Mouse (Mus musculus) heart, embryonic 16.5 days (tissue): Measurements from ENCODE around the gene Tmtc2. TPM values are rescaled to one million over a fixed set of nuclear protein-coding genes. Genes with fewer than 3 reads are reported as not detected.

Experiments used
- ATAC-seq: fragments of 200-750 bp; cut with Nextera tagmentation; replicated peaks from 2 replicates; pipeline ENCODE4 v1.8.0; 2017; ENCODE audit warnings: moderate number of reproducible peaks; ENCODE audit not compliant: insufficient read depth, low FRiP score; ENCODE audit errors: extremely low read depth
- H3K27ac ChIP-seq: fragments of 300-500 bp; sonication (generic); 2 replicates; pipeline ENCODE4 v1.5.1; 2014; ENCODE audit warnings: mild to moderate bottlenecking, low read length, control low read depth, moderate library complexity
- H3K27me3 ChIP-seq: fragments of 300-500 bp; sonication (generic); 2 replicates; pipeline ENCODE4 v1.6.1; 2014; ENCODE audit warnings: low read length, mixed read lengths; ENCODE audit not compliant: control insufficient read depth, insufficient read depth
- H3K36me3 ChIP-seq: fragments of 300-500 bp; sonication (generic); 2 replicates; pipeline ENCODE4 v1.6.1; 2014; ENCODE audit not compliant: control insufficient read depth, insufficient read depth
- H3K4me1 ChIP-seq: fragments of 300-500 bp; sonication (generic); 2 replicates; pipeline ENCODE4 v1.6.1; 2014; ENCODE audit warnings: low read length, mixed read lengths; ENCODE audit not compliant: control insufficient read depth, insufficient read depth
- H3K4me2 ChIP-seq: fragments of 300-500 bp; sonication (generic); 2 replicates; pipeline ENCODE4 v1.6.1; 2014; ENCODE audit warnings: low read depth, mild to moderate bottlenecking, control low read depth, low read length
- H3K4me3 ChIP-seq: fragments of 300-500 bp; sonication (generic); 2 replicates; pipeline ENCODE4 v1.5.1; 2014; ENCODE audit warnings: mild to moderate bottlenecking, control low read depth, low read length
- H3K9ac ChIP-seq: fragments of 300-500 bp; sonication (generic); 2 replicates; pipeline ENCODE4 v1.6.1; 2014; ENCODE audit warnings: low read length, control low read depth
- H3K9me3 ChIP-seq: fragments of 300-500 bp; sonication (generic); replicated peaks from 2 replicates; pipeline ENCODE4 v1.6.1; 2016; ENCODE audit warnings: low read length; ENCODE audit not compliant: control insufficient read depth
- WGBS: fragments of 180-500 bp; shearing (Covaris S2); extraction: QIAGEN DNeasy Blood & Tissue Kit; methylation state at CpG from one replicate; pipeline ENCODE4 v1.1.7; 2014; 5-methylcytosine and 5-hydroxymethylcytosine counted together
- polyA plus RNA-seq: library from polyadenylated mRNA; unstranded; fragments of >200 nt; fragmentation: Nextera tagmentation; extraction: Ambion mirVana; gene quantifications from 2 replicates; pipeline ENCODE4 v1.2.1, GENCODE M21; 2015

Tmtc2 gene
- polyA plus RNA-seq, 1 experiment from 2014 or later, result 2.1 TPM

GRCm38 (mm10) chr10:105381705-105382104 is 192.5 kb downstream of the Tmtc2 start:
- 72% methylated on average over 1 of the region's 1 CpGs for WGBS
- Histone ChIP-seq H3K9ac (no peak overlapping the region), H3K9me3 (no peaks in the 10 kb centered on the region), H3K27me3 (no peaks in the 10 kb centered on the region), H3K4me3 (no peak overlapping the region), H3K36me3 (no peaks in the 10 kb centered on the region), H3K4me1 (no peaks in the 10 kb centered on the region), H3K4me2 (no peak overlapping the region), H3K27ac (no peak overlapping the region)
- no peak for ATAC-seq

DNA sequence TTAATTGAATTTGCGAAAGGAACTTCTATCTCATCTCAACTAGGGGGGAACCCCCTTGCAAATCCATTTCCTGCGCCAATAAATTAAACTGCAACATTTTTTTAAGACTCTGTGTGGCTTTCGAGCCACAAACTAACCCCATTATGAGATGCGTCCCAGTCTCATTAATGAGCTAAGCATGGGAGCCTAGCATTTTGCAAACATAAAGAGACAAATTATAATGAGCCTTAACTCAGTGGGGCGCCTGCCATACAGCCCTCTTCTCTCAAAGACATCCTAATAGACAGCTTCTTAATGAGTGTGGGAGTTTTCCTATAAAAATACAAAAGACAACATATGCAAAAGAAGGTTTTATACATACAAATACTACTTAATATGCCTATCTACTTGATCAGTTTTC is 193.0 kb downstream of the Tmtc2 start:
- Histone ChIP-seq H3K27me3 (no peaks in the 10 kb centered on the region), H3K4me3 (no peak overlapping the region), H3K4me2 (no peak overlapping the region), H3K9ac (no peak overlapping the region), H3K36me3 (no peaks in the 10 kb centered on the region), H3K27ac (no peak overlapping the region), H3K9me3 (no peaks in the 10 kb centered on the region), H3K4me1 (no peaks in the 10 kb centered on the region)
- WGBS, result 90% methylated on average over 5 of the region's 5 CpGs
- no peak for ATAC-seq

- H3K36me3 ChIP-seq, result no peaks in the 10 kb centered on the region
- ATAC-seq, result no peak
- H3K27me3 ChIP-seq, result no peaks in the 10 kb centered on the region
- 67% methylated on average over 7 of the region's 7 CpGs for WGBS
- H3K9me3 ChIP-seq, result no peaks in the 10 kb centered on the region
- no peak overlapping the region for H3K4me2 ChIP-seq
- no peaks in the 10 kb centered on the region for H3K4me1 ChIP-seq
- no peak overlapping the region for H3K27ac ChIP-seq
- no peak overlapping the region for H3K9ac ChIP-seq
- H3K4me3 ChIP-seq, result no peak overlapping the region
These were observed 193.7 kb downstream of the Tmtc2 start for GRCm38 (mm10) chr10:105380584-105380983.

DNA sequence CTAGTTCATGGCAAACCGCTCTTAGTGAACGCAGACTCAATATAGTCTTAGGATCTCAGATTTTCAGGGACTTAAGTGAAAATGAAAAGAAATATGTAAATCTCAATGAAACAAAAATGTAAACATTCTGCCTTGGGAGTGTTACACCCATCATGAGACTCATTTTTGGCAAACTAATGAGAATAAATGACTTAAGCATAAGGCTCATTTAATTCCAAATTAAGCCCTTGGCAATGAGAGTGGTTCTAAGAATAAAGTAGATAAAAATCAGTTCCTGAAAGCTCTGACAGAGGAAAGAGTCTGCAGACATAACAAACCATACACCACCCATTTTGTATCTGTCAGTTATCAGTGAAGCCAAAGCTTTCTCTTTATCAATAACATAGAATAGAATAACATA is 196.5 kb downstream of the Tmtc2 start:
- H3K4me2 ChIP-seq, result no peak overlapping the region
- H3K27ac ChIP-seq, result no peak overlapping the region
- no peaks in the 10 kb centered on the region for H3K4me1 ChIP-seq
- H3K36me3 ChIP-seq, result no peaks in the 10 kb centered on the region
- no peak overlapping the region for H3K9ac ChIP-seq
- H3K4me3 ChIP-seq, result no peak overlapping the region
- 100% methylated on average over 2 of the region's 2 CpGs for WGBS
- ATAC-seq, result no peak
- H3K9me3 ChIP-seq, result peaks cover 5% of the 10 kb centered on the region; the same call in 1 of the 2 replicates
- H3K27me3 ChIP-seq, result no peaks in the 10 kb centered on the region

- no peaks in the 10 kb centered on the region for H3K36me3 ChIP-seq
- no peak for ATAC-seq
- H3K4me2 ChIP-seq, result no peak overlapping the region
- no peaks in the 10 kb centered on the region for H3K27me3 ChIP-seq
- H3K27ac ChIP-seq, result no peak overlapping the region
- no peak overlapping the region for H3K9ac ChIP-seq
- H3K9me3 ChIP-seq, result peaks cover 5% of the 10 kb centered on the region; the same call in 1 of the 2 replicates
- H3K4me3 ChIP-seq, result no peak overlapping the region
- 95% methylated on average over 8 of the region's 8 CpGs for WGBS
- H3K4me1 ChIP-seq, result 0 out of 2 replicates have a peak, but pooled peaks cover under 1% of the 10 kb centered on the region
These were observed 201.0 kb downstream of the Tmtc2 start for GRCm38 (mm10) chr10:105373265-105373664.

DNA sequence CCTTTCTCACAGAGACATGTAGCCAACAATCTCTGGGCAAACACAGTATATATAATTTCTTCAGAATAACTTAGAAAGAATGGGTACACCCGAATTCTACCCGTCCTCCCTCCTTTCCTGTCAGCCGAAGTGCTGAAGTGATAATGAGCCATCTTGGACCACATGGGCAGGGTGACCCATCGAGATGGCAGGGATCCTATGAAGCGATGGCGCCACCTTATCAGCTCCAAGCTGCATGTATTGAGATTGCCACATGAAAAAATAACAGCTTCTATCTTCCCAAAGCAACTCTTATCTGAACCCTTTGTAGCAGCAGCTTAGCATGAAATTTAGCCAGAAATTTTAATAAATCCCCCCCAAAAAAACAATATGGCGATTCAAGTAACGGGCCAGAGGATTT is 206.0 kb downstream of the Tmtc2 start:
- H3K4me2 ChIP-seq, result no peak overlapping the region
- no peak overlapping the region for H3K9ac ChIP-seq
- ATAC-seq, result peak; percentile 65
- no peaks in the 10 kb centered on the region for H3K27me3 ChIP-seq
- WGBS, result 64% methylated on average over 8 of the region's 8 CpGs
- H3K4me1 ChIP-seq, result peaks cover 6% of the 10 kb centered on the region; the same call in 1 of the 2 replicates
- H3K27ac ChIP-seq, result no peak overlapping the region
- H3K36me3 ChIP-seq, result no peaks in the 10 kb centered on the region
- peaks cover 2% of the 10 kb centered on the region; the same call in 1 of the 2 replicates for H3K9me3 ChIP-seq
- no peak overlapping the region for H3K4me3 ChIP-seq

DNA sequence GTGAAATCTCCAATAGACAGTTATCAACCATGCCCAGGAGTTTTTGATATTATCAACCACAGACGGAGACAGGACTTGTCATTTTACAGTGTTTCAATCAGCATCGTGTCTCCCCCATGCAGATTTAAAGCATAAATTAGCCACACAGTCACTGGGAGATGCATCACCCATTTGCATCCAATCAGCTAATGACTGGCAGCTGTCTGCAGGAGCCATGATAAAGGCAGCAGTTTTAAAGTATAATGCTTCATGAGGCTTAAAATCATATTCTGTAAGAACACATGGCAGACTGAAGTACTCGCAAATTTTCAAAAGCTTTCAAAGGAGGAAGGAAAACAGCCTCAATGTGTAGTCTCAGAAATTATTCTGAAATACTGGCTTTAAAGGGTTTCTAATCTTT is 209.8 kb downstream of the Tmtc2 start:
- Histone ChIP-seq H3K4me3 (no peak overlapping the region), H3K9me3 (no peaks in the 10 kb centered on the region), H3K27ac (no peak overlapping the region), H3K27me3 (no peaks in the 10 kb centered on the region), H3K4me1 (peaks cover 6% of the 10 kb centered on the region; the same call in 1 of the 2 replicates), H3K4me2 (no peak overlapping the region), H3K9ac (no peak overlapping the region), H3K36me3 (no peaks in the 10 kb centered on the region)
- 76% methylated on average over 3 of the region's 3 CpGs for WGBS
- ATAC-seq, result no peak

DNA sequence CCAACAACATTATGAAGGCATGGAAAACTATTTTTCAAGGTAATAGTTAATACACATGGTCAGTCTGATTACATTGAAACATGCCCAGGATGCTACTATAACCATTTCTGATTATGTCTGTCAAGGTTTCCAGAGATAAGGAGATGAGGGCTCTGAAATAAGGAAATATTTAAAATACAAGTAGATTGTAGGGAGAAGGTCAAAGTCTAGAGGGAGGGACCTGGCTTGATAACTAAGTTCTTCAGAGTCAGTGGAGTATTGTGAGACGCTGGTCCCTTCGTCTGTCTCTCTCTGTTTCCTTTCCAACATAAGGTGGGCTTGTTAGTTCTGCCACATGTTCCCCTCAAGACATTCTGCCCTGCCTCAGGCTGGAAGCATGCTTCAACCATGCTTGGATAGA is 223.9 kb downstream of the Tmtc2 start:
- Histone ChIP-seq H3K4me1 (no peaks in the 10 kb centered on the region), H3K4me3 (no peak overlapping the region), H3K36me3 (no peaks in the 10 kb centered on the region), H3K27ac (no peak overlapping the region), H3K9ac (no peak overlapping the region), H3K4me2 (no peak overlapping the region), H3K27me3 (no peaks in the 10 kb centered on the region), H3K9me3 (no peaks in the 10 kb centered on the region)
- 83% methylated on average over 2 of the region's 2 CpGs for WGBS
- ATAC-seq, result no peak

DNA sequence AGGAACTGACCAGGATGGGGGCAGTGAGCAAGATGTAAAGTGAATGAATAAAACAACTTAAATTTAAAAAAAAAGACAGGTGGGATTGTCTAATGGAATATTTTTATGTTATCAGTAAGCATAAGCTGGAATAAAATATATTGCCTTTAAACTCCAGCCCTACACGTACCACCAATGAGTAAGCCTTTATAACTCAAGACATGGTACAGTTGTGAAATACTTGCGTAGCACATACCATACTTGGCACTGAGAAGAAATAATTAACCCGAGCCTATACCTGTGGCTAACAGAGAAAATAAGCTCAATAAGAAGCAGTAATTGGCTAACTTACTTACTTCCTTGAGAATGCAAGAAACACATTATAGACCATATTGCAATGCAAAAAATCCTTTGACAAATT is 228.3 kb downstream of the Tmtc2 start:
- Histone ChIP-seq H3K9ac (no peak overlapping the region), H3K27me3 (no peaks in the 10 kb centered on the region), H3K4me1 (no peaks in the 10 kb centered on the region), H3K4me3 (no peak overlapping the region), H3K4me2 (no peak overlapping the region), H3K36me3 (no peaks in the 10 kb centered on the region), H3K27ac (no peak overlapping the region), H3K9me3 (no peaks in the 10 kb centered on the region)
- 92% methylated on average over 3 of the region's 3 CpGs for WGBS
- no peak for ATAC-seq

DNA sequence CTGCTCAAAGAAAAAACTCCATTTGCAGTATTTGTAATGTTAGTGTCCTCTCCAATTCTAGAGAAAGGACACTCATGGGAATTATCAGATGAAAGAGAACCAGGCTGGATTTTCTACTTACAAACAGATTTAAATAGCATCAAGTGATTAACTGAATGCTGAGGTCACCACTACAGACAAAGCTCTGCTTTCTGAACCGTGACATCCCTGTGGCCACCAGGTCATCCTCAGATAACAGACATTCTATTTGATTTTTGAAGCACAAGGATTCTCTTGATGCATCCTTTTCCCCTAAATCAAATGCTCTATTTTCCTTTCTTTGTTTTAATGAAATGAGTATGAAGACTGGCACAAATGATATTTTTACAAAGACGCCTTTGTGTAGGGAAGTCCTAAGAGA is 241.4 kb downstream of the Tmtc2 start:
- 82% methylated on average over 2 of the region's 2 CpGs for WGBS
- Histone ChIP-seq H3K27ac (no peak overlapping the region), H3K4me3 (no peak overlapping the region), H3K4me2 (no peak overlapping the region), H3K9ac (no peak overlapping the region), H3K36me3 (no peaks in the 10 kb centered on the region), H3K4me1 (no peaks in the 10 kb centered on the region), H3K27me3 (no peaks in the 10 kb centered on the region), H3K9me3 (no peaks in the 10 kb centered on the region)
- no peak for ATAC-seq
